ENCODE assay signal across 10 mouse cellular contexts in the genomic region with DNA sequence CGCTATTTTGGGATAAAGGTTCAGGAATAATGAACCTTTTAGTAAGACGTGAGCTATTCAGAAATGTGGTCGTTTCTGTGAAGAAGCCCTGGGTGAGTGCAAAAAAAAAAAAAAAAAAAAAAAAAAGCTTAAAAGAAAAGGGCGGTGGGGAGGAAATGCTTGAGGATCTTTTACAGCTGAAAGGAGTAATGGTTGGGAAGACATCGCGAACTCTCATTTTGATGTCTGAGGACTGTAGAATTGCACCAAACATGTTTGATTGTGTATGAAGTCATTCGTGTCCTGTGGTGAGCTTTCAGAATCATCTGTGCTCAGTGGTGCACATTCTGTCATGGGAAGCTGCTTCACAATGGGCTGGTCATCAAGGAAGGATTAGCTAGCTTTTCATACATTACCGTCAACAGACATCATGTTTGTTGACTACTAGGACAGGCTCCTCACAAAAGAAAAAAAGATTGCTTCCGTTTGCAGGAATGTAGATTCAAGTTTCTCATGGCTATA. TPM values are rescaled to one million over a fixed set of nuclear protein-coding genes. Genes with fewer than 3 reads are reported as not detected.
DNase-seq lines count a peak whose midpoint lies in the region; ATAC-seq lines count a peak whose summit lies in the region.
"Had no signal": no experiment of that assay in that cellular context is flagged by ENCODE, and none has a peak within 500 bp of the region (broad histone marks: within the 10 kb centered on the region; RNA-seq: fewer than 3 reads in every experiment).

No protein-coding gene starts in this region.

- peak overlapping the region; percentile 73 for H3K4me3 ChIP-seq in heart, embryonic 12.5 days
- H3K4me3 ChIP-seq in hindbrain, embryonic 15.5 days: peak overlapping the region; percentile 54
- peak overlapping the region; percentile 51 for H3K4me3 ChIP-seq in midbrain, embryonic 15.5 days

- no peak for ATAC-seq in heart, embryonic 12.5 days (ENCODE audit: insufficient number of reproducible peaks, low FRiP score)
- ATAC-seq in hindbrain, embryonic 15.5 days (ENCODE audit: low FRiP score, low read depth): no peak
- ATAC-seq in midbrain, embryonic 15.5 days (replicated peaks): peak; percentile 51; the same call in 1 of the 2 replicates

- intact Hi-C loops in heart, postnatal 14 days (cut with DNase I): no loop called here
- intact Hi-C loops in gastrocnemius, postnatal 14 days (cut with DNase I; ENCODE audit: low total_unique reads): no loop called here

- H3K27ac ChIP-seq in heart, embryonic 12.5 days (ENCODE audit: poor library complexity, severe bottlenecking): no peak overlapping the region
- no peak overlapping the region for H3K27ac ChIP-seq in hindbrain, embryonic 15.5 days (replicated peaks)
- no peak overlapping the region for H3K27ac ChIP-seq in midbrain, embryonic 15.5 days

- no peaks in the 10 kb centered on the region for H3K27me3 ChIP-seq in heart, embryonic 12.5 days (replicated peaks)
- no peaks in the 10 kb centered on the region for H3K27me3 ChIP-seq in hindbrain, embryonic 15.5 days
- H3K27me3 ChIP-seq in midbrain, embryonic 15.5 days (replicated peaks): no peaks in the 10 kb centered on the region

- no peak for DNase-seq in heart, postnatal 14 days
- DNase-seq in NIH3T3 (ENCODE audit: low read depth): peak; percentile 13
- DNase-seq in gastrocnemius, postnatal 14 days: no peak
- no peak for DNase-seq in layer of hippocampus, postnatal 10 days (ENCODE audit: low spot score in 2 of 2)
- no peak for DNase-seq in spleen, adult 18-20 months

- no peak overlapping the region; the same call in 1 of the 2 replicates for H3K9ac ChIP-seq in heart, embryonic 12.5 days
- H3K9ac ChIP-seq in hindbrain, embryonic 15.5 days: 0 out of 2 replicates have a peak overlapping the region, but pooled peaks have one; percentile 41
- H3K9ac ChIP-seq in midbrain, embryonic 15.5 days: no peak overlapping the region

- H3K4me2 ChIP-seq in heart, embryonic 12.5 days: peak overlapping the region; percentile 90
- H3K4me2 ChIP-seq in hindbrain, embryonic 15.5 days: peak overlapping the region; percentile 92
- H3K4me2 ChIP-seq in midbrain, embryonic 15.5 days: peak overlapping the region; percentile 92

- 0 out of 2 replicates have a peak, but pooled peaks cover 4% of the 10 kb centered on the region for H3K4me1 ChIP-seq in heart, embryonic 12.5 days (replicated peaks)
- peaks cover 4% of the 10 kb centered on the region; the same call in 1 of the 2 replicates for H3K4me1 ChIP-seq in hindbrain, embryonic 15.5 days (replicated peaks)
- H3K4me1 ChIP-seq in midbrain, embryonic 15.5 days: peaks cover 4% of the 10 kb centered on the region

- 31% methylated on average over 9 of the region's 9 CpGs for WGBS in heart, embryonic 12.5 days
- 25% methylated on average over 9 of the region's 9 CpGs for WGBS in hindbrain, embryonic 15.5 days
- 16% methylated on average over 9 of the region's 9 CpGs for WGBS in midbrain, embryonic 15.5 days

- no peaks in the 10 kb centered on the region for H3K36me3 ChIP-seq in heart, embryonic 12.5 days
- no peaks in the 10 kb centered on the region for H3K36me3 ChIP-seq in hindbrain, embryonic 15.5 days
- H3K36me3 ChIP-seq in midbrain, embryonic 15.5 days (replicated peaks): no peaks in the 10 kb centered on the region

- H3K9me3 ChIP-seq in heart, embryonic 12.5 days (replicated peaks): no peaks in the 10 kb centered on the region
- no peaks in the 10 kb centered on the region for H3K9me3 ChIP-seq in hindbrain, embryonic 15.5 days
- H3K9me3 ChIP-seq in midbrain, embryonic 15.5 days: no peaks in the 10 kb centered on the region

RNA-seq across cellular contexts. Expression of a gene that starts 0.7 kb away (rescaled TPM):
- polyA plus RNA-seq in heart, embryonic 12.5 days (2016; fragmentation: Nextera tagmentation; extraction: Ambion mirVana): 9.8 and 12.4 TPM in 2 replicates
- total RNA-seq in heart, postnatal 14 days (2021): 1 to 10 TPM; 5.0 to 5.7 TPM
- polyA plus RNA-seq in hindbrain, embryonic 15.5 days (2015; fragmentation: Nextera tagmentation; extraction: Ambion mirVana): 3.3 and 6.2 TPM in 2 replicates
- polyA plus RNA-seq in midbrain, embryonic 15.5 days (2015; fragmentation: Nextera tagmentation; extraction: Ambion mirVana): 3.1 and 4.3 TPM in 2 replicates
- 1 to 10 TPM; 7.6 to 9.2 TPM for total RNA-seq in gastrocnemius, postnatal 14 days (2021)
- total RNA-seq in layer of hippocampus, postnatal 10 days (2021): 1 to 10 TPM; 2.4 to 3.6 TPM
- total RNA-seq: hematopoietic stem cell, adult 5-6 weeks; neutrophil, adult 5-6 weeks had no signal

RNA-seq across cellular contexts. Expression of a gene that starts 41.2 kb away (rescaled TPM):
- 0.45 and 0.60 TPM in 2 replicates for polyA plus RNA-seq in heart, embryonic 12.5 days (2016; fragmentation: Nextera tagmentation; extraction: Ambion mirVana)
- not detected for total RNA-seq in heart, postnatal 14 days (2021)
- 0.34 TPM in 1 of 2 replicates, not detected in the other for polyA plus RNA-seq in hindbrain, embryonic 15.5 days (2015; fragmentation: Nextera tagmentation; extraction: Ambion mirVana)
- polyA plus RNA-seq in midbrain, embryonic 15.5 days (2015; fragmentation: Nextera tagmentation; extraction: Ambion mirVana): 0.36 TPM in 1 of 2 replicates, not detected in the other
- total RNA-seq in gastrocnemius, postnatal 14 days (2021): not detected
- total RNA-seq in layer of hippocampus, postnatal 10 days (2021): 1 to 10 TPM; 1.7 to 1.8 TPM
- total RNA-seq: hematopoietic stem cell, adult 5-6 weeks; neutrophil, adult 5-6 weeks had no signal
